31 mouse cellular contexts compared by ENCODE assay signal in the genomic region with DNA sequence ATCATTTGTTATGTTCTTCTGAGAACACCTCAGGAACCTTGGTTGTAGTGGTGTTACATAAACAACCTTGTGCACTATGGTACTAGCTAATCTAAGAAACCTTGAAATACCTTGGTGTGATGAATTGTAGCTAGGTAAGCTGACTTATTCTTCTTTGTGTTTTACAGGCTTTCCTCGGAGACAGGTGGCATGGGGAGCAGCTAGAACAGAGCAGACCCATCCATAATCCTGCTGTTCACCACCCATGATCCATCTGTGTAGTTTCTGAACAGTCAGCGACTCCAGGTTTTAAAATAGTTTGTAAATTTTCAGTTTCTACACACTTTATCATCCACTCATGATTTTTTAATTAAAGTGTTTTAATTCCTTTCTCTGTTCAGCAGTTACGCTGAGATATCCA. TPM values are rescaled to one million over a fixed set of nuclear protein-coding genes. Genes with fewer than 3 reads are reported as not detected.
DNase-seq lines count a peak whose midpoint lies in the region; ATAC-seq and TF ChIP-seq lines count a peak whose summit lies in the region.
"Had no signal": no experiment of that assay in that cellular context is flagged by ENCODE, and none has a peak within 500 bp of the region (broad histone marks: within the 10 kb centered on the region; RNA-seq: fewer than 3 reads in every experiment).

No protein-coding gene starts in this region.

- DNase-seq in frontal cortex, postnatal 36 days (ENCODE audit: low spot score in 2 of 2): no peak
- peak; percentile 51 for DNase-seq in layer of hippocampus, adult 11-12 months (ENCODE audit: low spot score)
- DNase-seq in layer of hippocampus, adult 9-10 months (ENCODE audit: low spot score): no peak
- DNase-seq in left cerebral cortex, adult 2 months (ENCODE audit: extremely low spot score in 1 of 2, low spot score in 2 of 2): no peak
- DNase-seq in left cerebral cortex, adult 18-20 months (ENCODE audit: low spot score in 2 of 2): no peak
- DNase-seq in brain, adult 2 months (ENCODE audit: low read depth, low spot score): peak; percentile 61
- DNase-seq: adrenal gland, adult 8-10 months; adrenal gland, postnatal 14 days; adrenal gland, postnatal 36 days; B cell, adult 2 months; cerebellum, adult 11 months; cerebellum, adult 18-20 months; cerebellum, adult 8-10 months; cerebellum, adult 9-11 months; cerebellum, postnatal 14 days; cerebellum, postnatal 36 days; embryo, embryonic 11 days had no signal

- peak overlapping the region; percentile 24; the same call in 1 of the 2 replicates for H3K27ac ChIP-seq in left cerebral cortex, adult 2 months
- H3K27ac ChIP-seq: embryonic facial prominence, embryonic 13.5 days; embryonic facial prominence, embryonic 15.5 days; forebrain, embryonic 10.5 days; forebrain, embryonic 12.5 days had no signal

- TF ChIP-seq CTCF in left cerebral cortex, adult 2 months (IDR thresholded peaks at IDR 0.05): no peak

- ATAC-seq in frontal cortex, adult (ENCODE audit: low TSS enrichment): peak; percentile 32; the same call in 1 of the 2 replicates
- ATAC-seq: activated CD4-positive, CD25-positive, alpha-beta regulatory T cell, adult 4 months; CD4-positive, CD25-positive, alpha-beta regulatory T cell, adult 4 months; forebrain, embryonic 14.5 days; Patski had no signal

- no peak overlapping the region for H3K4me3 ChIP-seq in left cerebral cortex, adult 2 months
- H3K4me3 ChIP-seq: embryonic facial prominence, embryonic 13.5 days; embryonic facial prominence, embryonic 15.5 days; erythroblast, embryonic 14.5 days; forebrain, embryonic 10.5 days; forebrain, embryonic 12.5 days had no signal

- intact Hi-C loops in left cerebral cortex, adult 2 months (cut with DNase I): no loop called here

RNA-seq across cellular contexts. Expression of gene Gm10337, which starts 5.2 kb away (rescaled TPM):
- not detected for total RNA-seq in left cerebral cortex, adult 2 months (2021)
- total RNA-seq in left cerebral cortex, adult 18-20 months (2021): not detected
- total RNA-seq: adrenal gland, adult 18-20 months; adrenal gland, postnatal 14 days; adrenal gland, postnatal 36 days; CH12.LX; common myeloid progenitor, adult 5-6 weeks; G1E had no signal

RNA-seq across cellular contexts. Expression of gene Map3k12, which starts 18.5 kb away (rescaled TPM):
- total RNA-seq in left cerebral cortex, adult 2 months (2021): 10 to 100 TPM; 96.5 to 96.8 TPM
- 10 to 100 TPM; 94.3 to 97.3 TPM for total RNA-seq in left cerebral cortex, adult 18-20 months (2021)

RNA-seq across cellular contexts. Expression of gene Tarbp2, which starts 19.7 kb away (rescaled TPM):
- 10 to 100 TPM; 32.4 to 36.2 TPM for total RNA-seq in left cerebral cortex, adult 2 months (2021)
- 10 to 100 TPM; 28.8 to 30.3 TPM for total RNA-seq in left cerebral cortex, adult 18-20 months (2021)

RNA-seq across cellular contexts. Expression of gene Npff, which starts 26.4 kb away (rescaled TPM):
- total RNA-seq in left cerebral cortex, adult 2 months (2021): 1 to 10 TPM; 2.4 to 2.6 TPM
- 1 to 10 TPM; 2.3 to 3.8 TPM for total RNA-seq in left cerebral cortex, adult 18-20 months (2021)

RNA-seq across cellular contexts. Expression of gene Pcbp2, which starts 28.0 kb away (rescaled TPM):
- 100 to 1,000 TPM; 497 to 500 TPM for total RNA-seq in left cerebral cortex, adult 2 months (2021)
- total RNA-seq in left cerebral cortex, adult 18-20 months (2021): 100 to 1,000 TPM; 499 to 503 TPM

Comparison
In these comparisons a context has a peak if more than half of its experiments do, and no peak if none do; other contexts are left out.
1. DNase-seq: peak in layer of hippocampus, adult 11-12 months (single experiment) and brain, adult 2 months (single experiment); none in frontal cortex, postnatal 36 days (0 of 2), layer of hippocampus, adult 9-10 months (single experiment), left cerebral cortex, adult 2 months (0 of 2) and left cerebral cortex, adult 18-20 months (0 of 2).